Mouse (Mus musculus): ENCODE measurements at regions not wholly inside any gene's neighbourhood (a gene's known extent, or its start where the extent isn't known, plus 50 kb on each side); places are given as distances from the start of the nearest gene placed in this dataset.

GRCm38 (mm10) chr4:124075551-124075950, 157.7 kb upstream of the 4930535I16Rik start:
- ATAC-seq (ENCODE audit: low TSS enrichment): no peak

- ATAC-seq (ENCODE audit: low TSS enrichment): no peak
Measured at GRCm38 (mm10) chr4:124073646-124074045, 155.8 kb upstream of the 4930535I16Rik start.

DNA sequence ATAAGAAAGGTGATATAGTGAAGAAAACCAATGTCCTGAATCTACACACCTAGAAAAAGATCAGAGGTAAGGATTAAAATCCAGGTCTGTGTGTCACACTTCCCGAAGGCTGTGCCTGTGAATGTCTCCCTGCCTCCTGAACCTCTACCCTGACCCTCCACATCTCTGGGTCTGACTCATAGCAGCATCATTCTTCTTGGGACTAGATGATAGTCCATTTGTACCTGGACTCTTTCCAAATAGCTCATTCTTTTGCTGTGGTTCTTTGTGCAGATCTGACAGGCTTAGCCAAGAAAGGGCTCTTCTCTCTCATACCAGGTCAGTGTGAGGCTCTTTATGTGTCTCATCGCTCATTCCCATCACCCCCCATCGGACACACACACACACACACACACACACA, 146.8 kb upstream of the 4930535I16Rik start:
- ATAC-seq (ENCODE audit: low TSS enrichment): no peak

DNA sequence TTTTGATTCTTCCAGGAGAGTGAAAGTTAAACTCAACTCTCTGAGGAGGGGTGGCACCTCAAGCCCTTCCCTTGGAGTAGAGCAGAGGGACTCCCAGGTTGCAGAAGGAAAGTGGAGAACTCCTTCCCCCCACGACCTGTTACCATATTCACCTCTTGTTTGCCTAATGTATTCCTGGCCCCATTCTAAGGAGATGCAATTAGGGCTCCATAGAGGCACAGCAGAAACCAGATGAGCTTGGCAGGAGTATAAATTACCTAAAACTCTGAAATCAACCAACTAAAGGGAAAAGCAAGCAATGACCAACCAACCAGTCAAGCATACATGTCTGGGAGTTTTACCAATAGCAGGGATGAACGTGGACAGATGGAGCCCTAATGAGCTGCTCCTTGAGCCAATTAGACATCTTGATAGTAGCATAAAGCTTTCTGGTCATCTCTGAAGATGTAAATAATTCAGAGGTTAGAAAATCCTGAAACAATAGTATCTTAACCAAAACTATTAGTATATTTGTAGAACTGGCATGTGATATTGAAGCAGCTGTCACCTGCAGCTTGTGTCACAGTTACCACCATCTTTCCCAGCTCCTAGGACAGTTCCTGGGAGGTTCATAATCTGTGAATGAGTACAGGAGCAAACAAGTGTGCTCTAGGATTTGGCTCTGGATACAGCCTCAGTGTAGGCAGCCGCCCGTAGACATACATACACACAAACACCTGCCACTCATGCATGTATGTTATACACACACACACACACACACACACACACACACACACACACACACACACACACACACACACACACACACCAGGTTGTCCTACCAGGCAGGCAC, 145.7 kb upstream of the 4930535I16Rik start:
- no peak for ATAC-seq (ENCODE audit: low TSS enrichment)

DNA sequence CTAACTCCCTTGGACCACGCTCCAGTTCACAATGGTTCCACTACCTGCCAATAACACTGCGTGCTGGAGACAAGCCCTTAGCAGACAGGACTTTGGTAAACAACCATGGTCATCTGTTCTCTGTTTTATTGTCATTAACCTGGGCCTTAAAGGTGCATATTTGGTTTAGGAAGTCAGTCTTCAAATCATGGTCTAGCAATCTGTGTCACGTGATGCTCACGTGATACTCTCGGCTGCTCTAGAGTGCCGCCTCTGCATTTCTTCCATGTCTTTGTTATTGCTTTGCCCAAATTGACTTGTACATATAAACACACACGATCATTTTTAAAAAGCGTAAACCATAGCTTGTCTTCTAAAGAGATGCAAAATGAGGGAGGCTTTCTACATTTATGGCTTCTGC, 139.8 kb upstream of the 4930535I16Rik start:
- no peak for ATAC-seq (ENCODE audit: low TSS enrichment)

- no peak for ATAC-seq (ENCODE audit: low TSS enrichment)
Measured at GRCm38 (mm10) chr4:124054240-124054760, 136.5 kb upstream of the 4930535I16Rik start.

GRCm38 (mm10) chr4:124053340-124054038, 135.7 kb upstream of the 4930535I16Rik start:
- ATAC-seq (ENCODE audit: low TSS enrichment): no peak

GRCm38 (mm10) chr4:124052387-124052786, 134.6 kb upstream of the 4930535I16Rik start:
- ATAC-seq (ENCODE audit: low TSS enrichment): peak; percentile 23; the same call in 1 of the 2 replicates

DNA sequence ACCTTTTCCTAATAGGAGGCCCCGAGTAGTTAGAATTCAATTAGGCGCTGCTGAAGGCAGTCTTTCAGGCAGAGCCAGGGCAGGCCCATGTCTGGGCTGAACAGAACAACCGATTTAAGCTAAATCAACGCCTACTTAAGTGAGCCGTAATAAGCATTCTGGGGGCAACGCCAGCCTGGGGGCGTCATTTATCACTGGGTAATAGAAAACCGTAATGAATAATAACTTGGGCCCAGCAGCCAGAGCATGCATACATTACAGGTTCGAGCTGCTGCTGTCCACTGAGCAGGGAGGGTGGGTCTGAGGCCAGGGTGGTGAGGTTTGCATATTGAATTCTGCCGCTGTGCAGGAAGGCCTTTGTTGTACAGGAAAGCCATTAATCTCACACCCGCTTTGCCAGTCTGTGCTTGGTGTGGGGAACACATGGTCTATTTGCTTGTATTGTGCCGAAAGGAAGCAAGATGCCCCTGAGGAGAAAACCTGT, 130.6 kb upstream of the 4930535I16Rik start:
- ATAC-seq (ENCODE audit: low TSS enrichment): no peak

- no peak for ATAC-seq (ENCODE audit: low TSS enrichment)
Measured at GRCm38 (mm10) chr4:124047898-124048297, 130.1 kb upstream of the 4930535I16Rik start.

DNA sequence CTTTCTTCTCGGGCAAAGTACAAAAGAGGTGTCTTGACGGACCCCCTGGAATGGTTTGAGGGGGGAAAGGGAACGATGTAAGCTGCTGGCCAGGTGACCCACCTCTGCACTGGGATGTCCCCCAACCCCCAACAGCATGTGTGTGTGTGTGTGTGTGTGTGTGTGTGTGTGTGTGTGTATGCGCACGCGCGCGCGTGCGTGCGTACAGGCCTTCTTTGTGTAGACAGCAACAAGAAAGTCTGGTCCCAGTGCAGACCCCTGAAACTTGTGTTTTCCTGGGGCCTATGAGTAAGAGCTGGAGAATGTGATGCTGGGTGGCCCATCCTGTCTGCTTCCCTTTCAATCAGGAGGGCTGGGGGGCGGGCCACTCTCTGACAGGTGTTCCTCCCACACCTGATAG, 118.7 kb upstream of the 4930535I16Rik start:
- ATAC-seq (ENCODE audit: low TSS enrichment): no peak

DNA sequence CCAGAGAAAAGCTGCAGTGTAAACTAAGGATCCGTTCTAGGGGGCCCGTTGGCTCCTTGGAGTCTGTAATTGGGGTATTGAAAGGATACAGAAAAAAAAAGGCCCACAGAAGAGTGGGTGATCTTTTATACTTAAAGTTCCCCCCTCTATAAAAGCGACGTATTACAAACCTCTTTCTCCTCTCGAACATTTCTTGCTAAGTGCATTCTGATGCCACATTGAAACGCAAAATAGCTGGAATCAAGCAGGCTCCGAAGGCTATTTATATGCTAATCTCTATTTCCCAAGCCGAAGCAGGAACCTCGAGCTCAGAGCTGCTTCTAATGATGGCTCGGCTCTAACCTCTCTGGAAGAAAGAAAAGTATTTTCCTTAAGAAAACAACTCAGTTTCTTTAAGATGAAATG, 117.8 kb upstream of the 4930535I16Rik start:
- no peak for ATAC-seq (ENCODE audit: low TSS enrichment)

DNA sequence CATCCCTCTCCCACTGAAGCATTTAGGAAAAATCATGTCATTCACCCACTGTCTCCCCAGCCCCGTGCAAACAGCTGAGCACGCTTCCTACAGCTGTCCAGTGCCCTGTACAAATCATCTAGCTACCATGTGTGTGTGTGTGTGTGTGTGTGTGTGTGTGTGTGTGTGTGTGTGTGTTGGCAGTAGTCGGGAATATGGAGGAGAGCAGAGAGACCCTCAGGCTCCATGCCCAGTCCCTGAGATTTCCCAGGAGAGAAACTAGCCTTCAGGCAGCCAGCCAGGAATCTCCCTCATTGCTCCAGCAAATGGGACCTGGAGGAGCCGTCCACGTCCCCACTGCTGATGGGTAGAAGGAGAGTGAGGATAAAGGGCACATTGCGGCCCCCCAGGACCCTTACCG, 117.4 kb upstream of the 4930535I16Rik start:
- no peak for ATAC-seq (ENCODE audit: low TSS enrichment)

DNA sequence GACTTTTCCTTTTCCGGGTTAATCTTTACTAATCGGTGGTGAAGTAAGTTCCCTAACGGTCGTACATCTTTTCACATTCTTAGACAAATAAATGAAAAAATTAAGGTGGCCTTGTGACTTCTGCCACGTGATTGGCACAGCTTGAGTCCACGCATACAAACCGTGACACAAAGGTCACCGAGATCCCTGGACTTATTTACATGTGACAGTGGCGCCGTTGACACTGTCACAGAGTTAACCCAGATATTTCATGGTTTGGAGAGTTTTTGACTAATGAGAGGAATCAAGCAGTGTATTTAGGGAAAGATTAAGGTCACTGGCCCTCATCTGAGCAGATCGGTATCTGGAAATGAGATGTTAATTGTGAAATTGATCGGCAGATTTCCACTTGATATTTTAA, 110.2 kb upstream of the 4930535I16Rik start:
- no peak for ATAC-seq (ENCODE audit: low TSS enrichment)

DNA sequence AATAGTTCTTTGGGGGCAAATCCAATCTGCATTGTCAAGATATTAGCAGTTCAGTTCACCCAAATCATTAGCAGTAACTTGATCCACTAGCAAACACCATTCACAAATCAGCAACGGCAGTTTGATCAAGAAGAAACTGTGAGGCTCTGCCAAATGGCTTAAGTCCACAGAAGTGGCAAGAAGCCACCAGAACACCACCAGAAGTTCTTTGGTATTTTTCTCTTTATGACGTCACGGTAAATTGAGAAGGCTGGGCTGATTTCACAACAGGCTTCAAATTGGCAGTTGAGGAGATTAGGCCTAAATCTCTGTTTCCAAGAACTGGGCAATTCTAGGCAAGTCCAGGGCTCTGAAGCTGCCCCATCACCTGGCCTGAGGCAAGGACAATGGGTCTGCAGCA, 98.6 kb upstream of the 4930535I16Rik start:
- no peak for ATAC-seq (ENCODE audit: low TSS enrichment)

DNA sequence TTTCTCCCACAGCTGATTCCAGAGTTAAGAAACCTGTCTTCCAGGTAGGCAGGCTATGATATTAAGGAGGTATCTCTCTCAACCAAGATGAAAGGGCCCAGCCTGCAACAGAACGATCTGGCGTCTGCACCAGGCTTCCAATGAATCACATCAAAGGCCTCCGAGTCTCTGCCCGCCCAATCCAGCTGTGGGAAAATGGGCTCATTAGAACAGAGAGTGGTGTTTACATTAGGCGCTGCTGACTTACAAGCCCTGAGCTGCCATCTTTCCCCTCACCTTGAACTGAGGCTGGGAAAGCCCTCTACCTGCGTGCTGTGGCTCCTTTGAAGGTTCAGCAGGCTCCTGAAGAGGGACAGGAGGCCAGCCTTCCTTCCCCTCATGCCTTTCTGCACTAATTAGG, 97.5 kb upstream of the 4930535I16Rik start:
- no peak for ATAC-seq (ENCODE audit: low TSS enrichment)

GRCm38 (mm10) chr4:124012406-124012805, 94.6 kb upstream of the 4930535I16Rik start:
- no peak for ATAC-seq (ENCODE audit: low TSS enrichment)

GRCm38 (mm10) chr4:124008725-124009124, 90.9 kb upstream of the 4930535I16Rik start:
- ATAC-seq (ENCODE audit: low TSS enrichment): no peak

GRCm38 (mm10) chr4:124005626-124006315, 87.9 kb upstream of the 4930535I16Rik start:
- ATAC-seq (ENCODE audit: low TSS enrichment): no peak

DNA sequence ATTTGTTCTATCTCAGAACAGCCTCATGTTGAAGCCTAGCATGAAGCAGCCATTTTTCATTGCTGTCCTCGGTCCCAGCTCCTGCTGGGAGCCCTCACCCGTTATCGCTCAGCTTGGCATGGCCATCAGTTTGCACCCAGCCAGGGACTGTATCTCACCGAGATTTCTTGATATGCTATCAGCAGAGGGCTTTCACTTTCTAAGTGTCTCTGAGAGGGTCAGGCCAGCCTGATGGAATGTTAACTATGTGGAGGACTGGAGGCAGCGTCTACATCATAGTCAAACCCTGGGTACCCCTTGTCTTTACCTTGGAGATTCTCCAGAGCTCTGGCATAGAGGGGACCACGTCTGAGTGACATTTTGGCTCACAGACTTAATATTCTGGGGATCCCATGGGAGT, 84.9 kb upstream of the 4930535I16Rik start:
- no peak for ATAC-seq (ENCODE audit: low TSS enrichment)

DNA sequence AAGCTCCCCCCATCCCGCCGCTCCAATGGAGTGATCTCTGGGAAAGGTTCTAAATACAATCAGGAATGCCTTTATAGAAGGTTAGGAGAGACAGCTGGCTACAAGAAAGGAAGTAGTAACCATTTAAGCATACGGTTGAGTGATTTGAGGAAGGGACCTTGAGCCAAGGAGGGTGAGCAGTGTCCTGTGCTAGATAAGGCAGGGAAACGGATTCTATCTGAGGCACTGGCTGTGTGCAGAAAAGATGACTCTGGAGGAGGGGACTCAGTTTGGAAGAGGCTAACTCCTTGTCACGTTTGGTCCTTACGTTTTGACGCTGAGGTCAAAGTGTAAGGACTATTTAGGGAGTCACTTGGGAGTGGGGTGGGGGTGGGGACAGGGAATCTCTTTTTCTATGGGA, 84.3 kb upstream of the 4930535I16Rik start:
- ATAC-seq (ENCODE audit: low TSS enrichment): no peak

DNA sequence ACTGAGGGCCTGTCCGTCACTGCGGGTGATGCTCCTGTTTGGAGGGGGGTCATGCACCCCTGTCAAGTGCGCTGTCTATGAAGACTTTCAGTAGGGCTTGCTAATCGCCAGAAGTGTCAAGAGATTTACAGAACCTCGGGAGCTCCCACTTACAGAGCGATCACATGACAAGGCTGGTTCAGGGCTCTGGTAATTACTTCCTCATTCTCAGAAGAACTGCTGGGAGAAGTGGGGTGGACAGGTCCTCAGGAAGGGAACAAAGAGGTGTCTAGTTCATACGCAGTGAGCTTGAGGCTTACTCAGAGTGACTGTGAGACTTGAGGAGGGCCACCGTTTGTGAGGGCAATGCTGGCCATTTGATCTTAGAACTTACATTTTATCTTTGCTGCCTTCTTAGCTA, 78.0 kb upstream of the 4930535I16Rik start:
- ATAC-seq (ENCODE audit: low TSS enrichment): no peak
